Mouse (Mus musculus): ENCODE measurements around the gene Srd5a1.

DNA sequence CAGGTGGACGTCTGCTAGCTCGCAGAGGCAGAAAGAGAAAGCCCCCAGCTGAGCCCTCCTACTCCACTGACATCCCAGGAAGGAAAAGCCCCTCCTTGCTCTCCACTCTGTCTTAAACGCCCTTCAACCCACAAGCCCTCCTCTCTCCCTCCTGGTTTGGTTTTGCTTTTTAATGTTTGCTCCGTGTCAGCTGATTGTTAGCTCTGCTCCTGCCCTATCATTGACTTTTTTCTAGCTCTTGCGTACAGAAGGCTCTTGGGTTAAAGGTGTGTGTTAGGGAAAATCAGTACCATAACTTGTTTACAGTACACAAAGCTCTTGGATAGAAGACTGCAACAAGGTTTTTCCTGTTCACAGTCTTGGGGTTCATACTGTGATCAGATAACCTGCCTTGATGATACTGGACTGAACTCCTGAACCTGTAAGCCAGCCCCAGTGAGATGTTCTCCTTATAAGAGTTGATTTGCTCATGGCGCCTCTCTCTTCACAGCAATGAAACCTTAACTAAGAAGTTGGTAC, 26.9 kb upstream of the Srd5a1 start:
- TF ChIP-seq CTCF (IDR thresholded peaks at IDR 0.05; ENCODE audit: insufficient read depth, low read length) (no peak), POLR2A (IDR thresholded peaks at IDR 0.05; ENCODE audit: borderline replicate concordance, extremely low read depth, low read depth, low read length) (no peak)

All from lung, adult 2 months (tissue).